Mouse (Mus musculus): Measurements from ENCODE around the gene Tomm20l.

GRCm38 (mm10) chr12:71073113-71073730, 38.0 kb upstream of the Tomm20l start:
- no peak for TF ChIP-seq ZNF384 (IDR thresholded peaks at IDR 0.05; ENCODE audit: low read depth, low read length)
- no peak for TF ChIP-seq ZC3H11A (IDR thresholded peaks at IDR 0.05; ENCODE audit: borderline replicate concordance, low read depth, low read length)

Measured in ES-E14 (cell line).